Mouse (Mus musculus): Measurements from ENCODE around the gene Olfr221.

DNA sequence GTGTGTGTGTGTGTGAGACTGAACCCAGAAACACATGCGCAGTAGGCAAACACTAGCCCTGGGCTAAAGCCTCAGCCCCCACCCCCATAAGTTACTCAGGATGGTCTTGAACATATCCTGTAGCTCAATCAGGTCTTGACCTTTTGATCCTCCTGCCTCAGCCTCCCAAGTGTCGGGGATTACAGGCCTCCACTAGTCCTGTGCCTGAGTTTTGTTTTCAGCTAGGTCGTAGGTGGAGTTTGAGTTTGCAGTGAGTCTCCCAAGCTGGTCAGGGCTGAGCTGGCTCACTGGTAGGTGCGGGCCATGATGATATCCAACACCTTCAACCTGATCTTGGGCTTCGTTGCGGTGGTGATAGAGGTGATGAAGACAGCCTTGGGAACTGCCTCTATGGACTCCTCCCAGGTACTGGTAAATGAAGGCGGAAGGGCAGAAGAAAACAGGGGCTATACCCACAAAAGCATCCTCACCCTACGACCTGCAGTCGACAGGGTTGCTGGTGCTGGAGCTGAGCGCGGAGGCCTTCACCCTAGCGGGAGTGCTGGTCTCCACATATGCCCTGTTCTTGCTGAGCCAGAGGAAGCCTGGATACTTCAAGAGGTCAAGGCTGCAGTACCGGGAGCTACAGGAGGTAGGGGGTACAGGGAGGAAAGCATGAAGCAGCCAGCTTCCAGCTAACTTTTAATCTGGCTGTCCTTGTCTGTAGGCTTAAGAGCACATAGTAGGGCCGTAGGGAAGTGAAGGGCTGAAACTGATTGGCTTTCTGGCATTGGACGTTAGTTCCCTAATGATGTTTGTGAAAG is 23.8 kb downstream of the Olfr221 start:
- TF ChIP-seq POLR2A (IDR thresholded peaks at IDR 0.05; ENCODE audit: extremely low read depth, insufficient read depth, low read length) (no peak), CTCF (IDR thresholded peaks at IDR 0.05; ENCODE audit: low read depth, low read length) (no peak)
